Mouse (Mus musculus): ENCODE results near the gene Chchd6. TPM values are rescaled to one million over a fixed set of nuclear protein-coding genes. Genes with fewer than 3 reads are reported as not detected.

Gene Chchd6
- polyA plus RNA-seq, 1 experiment from 2014 or later = 103 TPM

DNA sequence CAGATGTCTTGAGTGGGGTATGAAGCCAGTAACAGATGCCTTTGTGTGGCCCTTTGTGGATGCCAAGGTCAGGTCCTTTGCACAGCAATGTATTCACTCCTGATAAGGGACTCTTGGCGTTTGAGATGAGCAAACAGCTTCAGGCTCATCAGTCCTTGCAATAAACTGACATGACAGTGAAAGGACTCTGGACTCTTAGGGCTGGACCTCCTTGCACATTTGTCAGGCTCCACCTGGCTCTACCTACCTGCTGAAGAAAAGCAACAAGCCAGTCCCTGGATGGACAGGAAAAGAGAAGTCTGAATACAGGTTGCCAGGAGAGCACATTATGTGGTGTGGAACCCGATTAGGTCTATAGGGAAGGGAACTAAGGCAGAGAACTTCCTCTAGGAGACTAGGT is 174.7 kb downstream of the Chchd6 start:
- Histone ChIP-seq H3K9me3 (no peaks in the 10 kb centered on the region), H3K27ac (no peak overlapping the region), H3K4me3 (no peak overlapping the region), H3K27me3 (ENCODE audit: insufficient read depth, poor library complexity, severe bottlenecking) (no peaks in the 10 kb centered on the region), H3K4me1 (replicated peaks) (peaks cover 8% of the 10 kb centered on the region), H3K36me3 (no peaks in the 10 kb centered on the region)
- 84% methylated on average over 2 of the region's 2 CpGs for WGBS
- no peak for DNase-seq (ENCODE audit: low spot score)

DNA sequence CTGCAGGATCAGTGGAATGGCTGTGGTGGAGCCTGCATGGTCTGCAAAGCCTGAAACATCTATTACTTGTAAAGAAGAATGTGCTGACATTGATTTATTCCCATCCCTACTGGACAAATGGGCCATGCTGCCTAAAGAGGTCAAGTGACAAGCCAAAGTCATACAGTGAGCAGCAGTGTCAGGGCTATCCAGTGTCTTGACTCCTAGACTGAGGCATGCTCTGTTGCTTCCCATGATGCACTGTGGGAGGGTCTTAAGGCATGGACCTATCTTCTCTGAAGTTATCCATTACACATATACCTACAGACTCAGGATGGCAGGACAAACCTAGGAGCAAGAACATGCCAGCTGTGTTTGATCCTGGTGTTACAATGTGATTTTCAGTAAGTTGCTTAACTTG is 175.3 kb downstream of the Chchd6 start:
- peaks cover 7% of the 10 kb centered on the region for H3K4me1 ChIP-seq (replicated peaks)
- H3K36me3 ChIP-seq = no peaks in the 10 kb centered on the region
- H3K27me3 ChIP-seq (ENCODE audit: insufficient read depth, poor library complexity, severe bottlenecking) = no peaks in the 10 kb centered on the region
- H3K9me3 ChIP-seq = no peaks in the 10 kb centered on the region
- H3K4me3 ChIP-seq = no peak overlapping the region
- DNase-seq (ENCODE audit: low spot score) = no peak
- no peak overlapping the region for H3K27ac ChIP-seq

DNA sequence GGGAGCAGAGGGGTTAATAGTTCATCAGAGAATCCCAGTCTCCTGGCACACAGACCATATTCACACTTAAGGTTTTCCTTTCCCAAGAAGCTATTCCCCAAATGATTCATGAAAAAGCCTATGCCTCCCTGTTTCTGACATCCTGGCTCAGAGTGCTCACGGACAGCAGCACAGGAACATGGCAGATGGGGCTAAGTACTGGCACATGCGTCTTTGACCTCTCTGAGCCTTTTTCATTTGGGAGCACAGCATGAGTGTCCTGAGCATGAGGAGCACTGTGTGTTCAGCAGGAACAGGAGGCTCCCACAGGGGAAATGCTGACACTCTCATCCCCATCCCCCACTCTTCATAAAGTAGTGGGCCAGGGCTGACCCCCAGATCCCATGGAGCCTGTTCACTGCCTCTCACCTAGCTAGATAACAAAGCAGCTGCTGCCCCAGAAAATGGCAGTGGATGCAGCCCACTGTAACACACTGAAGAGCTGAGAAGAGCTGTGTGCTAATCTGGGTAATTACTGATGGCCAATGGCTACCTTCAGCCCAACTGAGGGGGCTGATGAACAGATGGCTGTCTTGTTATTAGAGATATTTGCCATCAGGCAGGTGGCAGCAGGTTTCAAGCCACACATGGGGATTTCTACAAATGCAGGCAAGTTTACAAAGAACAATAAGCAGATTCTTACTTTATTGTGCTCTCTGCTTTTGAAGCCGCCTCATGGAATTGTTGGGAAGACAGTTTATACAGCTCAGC is 176.2 kb downstream of the Chchd6 start:
- Histone ChIP-seq H3K9me3 (no peaks in the 10 kb centered on the region), H3K27me3 (ENCODE audit: insufficient read depth, poor library complexity, severe bottlenecking) (no peaks in the 10 kb centered on the region), H3K4me1 (replicated peaks) (peaks cover 7% of the 10 kb centered on the region), H3K36me3 (no peaks in the 10 kb centered on the region), H3K27ac (no peak overlapping the region), H3K4me3 (no peak overlapping the region)
- peak; percentile 2 for DNase-seq (ENCODE audit: low spot score)
- 80% methylated on average over 3 of the region's 3 CpGs for WGBS

DNA sequence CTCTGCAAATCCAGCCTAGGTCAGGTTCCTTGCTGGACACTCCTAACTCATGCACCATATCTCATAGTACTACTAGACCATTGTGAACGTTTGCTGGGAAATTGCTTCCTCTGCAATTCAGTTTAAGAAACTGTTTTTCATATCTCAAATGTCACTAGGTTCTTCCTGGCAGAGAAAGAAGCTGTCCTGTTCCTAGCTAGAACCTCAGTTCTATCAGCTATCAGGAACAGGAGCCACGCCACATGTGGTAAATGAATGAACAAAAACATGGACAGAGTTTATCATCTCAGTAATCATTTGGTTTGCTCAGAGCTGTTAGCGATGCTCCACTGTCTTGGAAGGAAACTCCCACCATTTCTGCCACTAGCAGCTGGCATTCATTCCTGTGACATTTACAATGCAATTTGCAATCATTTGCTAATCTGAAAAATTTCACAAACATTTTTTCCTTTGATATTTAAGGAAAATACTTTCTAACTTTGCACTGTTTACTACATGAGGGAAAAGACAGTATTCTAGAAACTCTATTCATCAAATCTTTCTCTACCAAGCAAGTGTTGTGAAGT is 179.3 kb downstream of the Chchd6 start:
- Histone ChIP-seq H3K4me3 (no peak overlapping the region), H3K27me3 (ENCODE audit: insufficient read depth, poor library complexity, severe bottlenecking) (no peaks in the 10 kb centered on the region), H3K36me3 (no peaks in the 10 kb centered on the region), H3K27ac (no peak overlapping the region), H3K9me3 (no peaks in the 10 kb centered on the region), H3K4me1 (replicated peaks) (peaks cover 7% of the 10 kb centered on the region; the same call in 1 of the 2 replicates)
- DNase-seq (ENCODE audit: low spot score) = no peak
- 88% methylated on average over 3 of the region's 3 CpGs for WGBS

DNA sequence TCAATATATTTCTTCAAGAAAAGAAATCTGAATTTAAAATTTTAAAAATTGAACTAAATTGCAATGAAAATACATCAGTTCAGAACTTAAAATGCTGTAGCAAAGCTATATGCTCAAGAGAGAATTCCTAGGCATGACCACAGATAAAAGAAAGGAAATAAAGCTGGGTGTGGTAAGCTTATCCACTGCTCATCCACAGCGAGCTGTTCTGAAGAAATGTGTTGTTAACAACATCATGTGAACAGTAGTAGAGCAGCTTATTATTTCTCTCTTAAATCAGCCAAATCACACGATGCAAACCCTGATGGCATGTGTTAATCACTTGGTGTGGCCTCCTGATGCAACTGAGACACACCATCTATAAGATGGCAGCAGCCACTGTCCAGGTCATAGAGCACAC is 180.4 kb downstream of the Chchd6 start:
- Histone ChIP-seq H3K9me3 (no peaks in the 10 kb centered on the region), H3K27me3 (ENCODE audit: insufficient read depth, poor library complexity, severe bottlenecking) (no peaks in the 10 kb centered on the region), H3K36me3 (no peaks in the 10 kb centered on the region), H3K27ac (no peak overlapping the region), H3K4me1 (replicated peaks) (peaks cover 7% of the 10 kb centered on the region; the same call in 1 of the 2 replicates), H3K4me3 (no peak overlapping the region)
- DNase-seq (ENCODE audit: low spot score) = no peak
- WGBS = 86% methylated on average over 2 of the region's 2 CpGs

DNA sequence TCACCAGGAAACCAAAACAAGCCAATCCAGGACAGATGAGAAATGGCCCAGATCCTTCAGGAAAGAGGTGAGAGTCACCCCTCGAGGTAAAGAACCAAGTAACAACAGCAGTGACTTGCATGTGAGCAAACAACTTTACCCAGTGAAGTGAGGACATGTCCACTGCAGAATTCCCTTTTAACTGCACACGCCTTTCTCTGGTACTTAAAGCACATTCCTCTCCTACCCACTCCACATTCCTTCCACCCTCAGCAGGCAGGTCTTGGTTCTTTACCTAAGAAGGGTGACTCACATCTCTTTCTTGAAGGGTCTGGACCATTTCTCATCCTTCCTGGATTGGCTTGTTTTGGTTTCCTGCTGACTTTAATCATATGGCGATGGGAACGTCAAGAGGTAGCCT is 181.3 kb downstream of the Chchd6 start:
- H3K27me3 ChIP-seq (ENCODE audit: insufficient read depth, poor library complexity, severe bottlenecking) = no peaks in the 10 kb centered on the region
- H3K27ac ChIP-seq = no peak overlapping the region
- H3K36me3 ChIP-seq = no peaks in the 10 kb centered on the region
- peaks cover 3% of the 10 kb centered on the region; the same call in 1 of the 2 replicates for H3K4me1 ChIP-seq (replicated peaks)
- H3K4me3 ChIP-seq = no peak overlapping the region
- no peak for DNase-seq (ENCODE audit: low spot score)
- WGBS = 85% methylated on average over 4 of the region's 4 CpGs
- no peaks in the 10 kb centered on the region for H3K9me3 ChIP-seq

DNA sequence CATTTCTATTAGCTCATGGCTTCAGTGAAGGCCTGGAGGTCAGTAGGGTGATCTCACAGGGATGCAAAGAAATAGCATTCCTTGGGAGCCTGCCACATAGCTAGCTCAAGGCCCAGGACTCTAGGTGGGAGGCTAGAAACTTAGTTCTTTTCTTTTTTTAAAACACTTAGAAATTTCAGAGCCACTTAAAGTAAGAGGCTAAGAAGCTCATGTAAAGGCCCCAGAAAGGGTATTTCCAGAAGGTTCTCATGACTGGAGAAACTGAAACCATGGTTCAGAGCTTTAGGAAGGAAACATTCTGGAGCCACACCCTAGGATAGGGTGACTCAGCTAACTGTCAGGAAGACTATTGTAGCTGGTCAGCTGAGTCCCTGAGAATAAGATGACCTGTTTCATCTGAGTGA is 182.0 kb downstream of the Chchd6 start:
- H3K9me3 ChIP-seq = no peaks in the 10 kb centered on the region
- H3K27me3 ChIP-seq (ENCODE audit: insufficient read depth, poor library complexity, severe bottlenecking) = no peaks in the 10 kb centered on the region
- H3K4me3 ChIP-seq = no peak overlapping the region
- H3K27ac ChIP-seq = no peak overlapping the region
- DNase-seq (ENCODE audit: low spot score) = no peak
- no peaks in the 10 kb centered on the region for H3K4me1 ChIP-seq (replicated peaks)
- H3K36me3 ChIP-seq = no peaks in the 10 kb centered on the region

DNA sequence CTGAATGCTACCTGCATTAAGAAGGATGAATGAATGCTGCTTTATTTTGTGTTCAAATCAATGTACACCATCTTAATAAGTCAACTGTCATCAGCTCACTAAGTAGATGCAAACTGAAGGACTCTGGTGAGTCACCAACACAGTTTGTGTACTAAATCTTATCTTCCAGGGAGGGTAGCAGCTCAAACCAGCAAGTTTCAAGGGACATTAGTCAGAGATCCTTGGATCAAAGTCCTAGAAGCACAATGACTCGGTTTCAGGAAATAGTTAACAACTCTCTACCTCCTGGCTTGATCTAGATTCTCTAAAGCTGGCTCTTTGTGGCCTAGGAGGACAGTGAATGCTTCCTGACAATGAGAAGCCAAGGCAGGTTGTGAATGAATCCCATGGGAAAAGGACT is 182.9 kb downstream of the Chchd6 start:
- H3K27me3 ChIP-seq (ENCODE audit: insufficient read depth, poor library complexity, severe bottlenecking) = no peaks in the 10 kb centered on the region

DNA sequence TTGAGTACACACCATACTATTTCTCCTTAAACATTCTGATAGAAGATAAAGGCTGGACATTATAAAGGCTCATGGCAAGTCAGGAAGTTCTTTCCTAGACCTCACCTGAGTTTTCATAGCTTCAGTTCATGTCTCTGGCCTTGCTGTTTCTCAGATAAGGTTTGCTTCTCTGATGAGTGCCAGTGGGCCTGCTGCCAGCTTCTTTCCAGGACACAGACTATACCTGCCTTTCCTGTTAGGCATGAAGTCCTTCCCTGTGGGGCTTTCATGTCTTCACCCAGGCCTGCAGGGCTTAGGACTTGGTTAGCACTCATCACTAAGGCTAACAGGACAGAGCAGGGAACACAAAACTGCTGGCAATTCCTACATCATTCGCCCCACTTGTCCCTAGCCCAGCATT is 186.4 kb downstream of the Chchd6 start:
- H3K4me1 ChIP-seq (replicated peaks) = no peaks in the 10 kb centered on the region
- 81% methylated on average over 1 of the region's 1 CpGs for WGBS
- H3K27me3 ChIP-seq (ENCODE audit: insufficient read depth, poor library complexity, severe bottlenecking) = no peaks in the 10 kb centered on the region
- DNase-seq (ENCODE audit: low spot score) = no peak
- H3K36me3 ChIP-seq = no peaks in the 10 kb centered on the region
- no peak overlapping the region for H3K27ac ChIP-seq
- no peaks in the 10 kb centered on the region for H3K9me3 ChIP-seq
- no peak overlapping the region for H3K4me3 ChIP-seq

More for the DNA sequence above, 182.9 kb downstream of the Chchd6 start:
- Histone ChIP-seq H3K36me3 (no peaks in the 10 kb centered on the region), H3K4me1 (replicated peaks) (no peaks in the 10 kb centered on the region), H3K4me3 (no peak overlapping the region), H3K27ac (no peak overlapping the region), H3K9me3 (no peaks in the 10 kb centered on the region)
- WGBS = 84% methylated on average over 1 of the region's 1 CpGs
- no peak for DNase-seq (ENCODE audit: low spot score)

DNA sequence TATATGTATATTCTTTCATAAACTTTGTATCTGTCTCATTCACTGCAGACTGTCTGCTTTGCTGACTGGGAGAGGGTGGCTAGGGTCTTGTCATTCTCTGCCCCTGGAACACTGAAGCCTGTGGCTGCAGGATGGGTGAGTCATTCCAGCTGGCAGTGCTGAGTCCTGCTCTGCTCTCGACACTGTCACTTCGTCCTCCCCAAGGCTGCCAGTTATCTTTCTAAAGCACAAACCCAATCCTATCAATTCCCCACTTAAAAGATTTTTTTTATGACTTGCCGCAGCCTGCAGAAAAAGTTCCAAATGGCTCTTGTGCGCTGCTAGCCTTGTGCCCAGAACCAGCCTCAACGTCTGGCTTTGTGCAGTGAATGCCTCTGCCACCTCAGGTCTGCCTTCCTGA is 187.2 kb downstream of the Chchd6 start:
- Histone ChIP-seq H3K27me3 (ENCODE audit: insufficient read depth, poor library complexity, severe bottlenecking) (no peaks in the 10 kb centered on the region), H3K27ac (no peak overlapping the region), H3K4me3 (no peak overlapping the region), H3K9me3 (no peaks in the 10 kb centered on the region), H3K4me1 (replicated peaks) (no peaks in the 10 kb centered on the region), H3K36me3 (no peaks in the 10 kb centered on the region)
- WGBS = 87% methylated on average over 5 of the region's 5 CpGs
- no peak for DNase-seq (ENCODE audit: low spot score)

DNA sequence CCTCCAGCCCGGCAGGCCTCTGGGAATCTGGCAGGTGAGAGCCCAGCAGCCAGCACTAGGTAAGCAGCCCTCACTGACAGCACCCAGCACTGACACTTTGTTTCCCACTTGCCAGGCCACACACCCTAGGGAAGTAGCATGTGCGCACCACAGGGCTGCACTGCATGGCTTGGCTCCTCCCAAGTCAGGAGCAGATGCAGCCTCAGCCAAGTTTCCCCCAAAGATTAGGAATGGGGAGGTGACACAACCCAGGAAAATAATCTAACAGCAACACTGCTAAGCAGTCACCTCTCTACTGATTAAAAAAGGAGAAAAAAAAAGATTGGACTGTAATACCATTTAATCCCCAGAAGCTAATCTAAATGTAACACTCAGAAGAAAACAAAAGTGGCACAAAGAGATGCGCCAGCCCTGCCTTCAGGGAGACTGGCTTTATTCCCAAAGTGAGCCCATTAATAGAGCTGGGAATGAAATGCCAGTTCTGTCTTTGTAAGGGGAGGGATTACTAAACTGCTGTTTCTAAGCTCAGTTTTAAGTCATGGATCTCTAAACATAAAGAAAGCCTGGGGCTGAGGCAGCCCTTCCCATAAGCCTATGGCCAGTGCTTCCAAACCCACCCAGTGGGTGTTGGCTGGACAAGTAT is 188.1 kb downstream of the Chchd6 start:
- H3K4me1 ChIP-seq (replicated peaks) = no peaks in the 10 kb centered on the region
- DNase-seq (ENCODE audit: low spot score) = no peak
- no peaks in the 10 kb centered on the region for H3K9me3 ChIP-seq
- H3K27me3 ChIP-seq (ENCODE audit: insufficient read depth, poor library complexity, severe bottlenecking) = no peaks in the 10 kb centered on the region
- no peaks in the 10 kb centered on the region for H3K36me3 ChIP-seq
- H3K27ac ChIP-seq = no peak overlapping the region
- whole genome bisulfite sequencing = 84% methylated on average over 3 of the region's 3 CpGs
- no peak overlapping the region for H3K4me3 ChIP-seq

DNA sequence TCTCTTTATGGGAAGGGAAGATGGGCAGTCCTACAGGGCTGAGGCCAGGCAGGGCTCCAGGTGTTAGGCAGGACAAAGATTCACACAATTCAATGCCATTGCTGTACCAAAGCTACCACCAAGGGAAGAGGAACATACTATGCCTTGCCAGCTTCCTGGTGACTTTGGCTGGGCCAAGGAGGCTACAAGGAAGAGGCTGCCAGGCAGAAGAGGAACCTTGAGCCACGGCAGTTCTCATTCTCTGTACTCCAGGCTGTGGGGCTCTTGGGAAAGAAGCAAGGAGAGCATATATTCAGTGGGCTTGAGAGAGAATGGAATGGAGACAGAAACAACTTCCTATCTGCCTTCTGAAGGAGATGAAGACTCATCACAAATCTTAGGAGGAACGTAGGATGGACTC is 190.5 kb downstream of the Chchd6 start:
- no peaks in the 10 kb centered on the region for H3K9me3 ChIP-seq
- no peaks in the 10 kb centered on the region for H3K27me3 ChIP-seq (ENCODE audit: insufficient read depth, poor library complexity, severe bottlenecking)
- H3K36me3 ChIP-seq = no peaks in the 10 kb centered on the region
- no peak for DNase-seq (ENCODE audit: low spot score)
- no peak overlapping the region for H3K4me3 ChIP-seq
- no peaks in the 10 kb centered on the region for H3K4me1 ChIP-seq (replicated peaks)
- H3K27ac ChIP-seq = no peak overlapping the region
- WGBS = 76% methylated on average over 2 of the region's 2 CpGs
